ENCODE assay signal across 12 mouse cellular contexts in genomic region chr10:111550075-111550695, GRCm38 (mm10). TPM values are rescaled to one million over a fixed set of nuclear protein-coding genes. Genes with fewer than 3 reads are reported as not detected.
DNase-seq lines count a peak whose midpoint lies in the region; ATAC-seq lines count a peak whose summit lies in the region.
"Had no signal": no experiment of that assay in that cellular context is flagged by ENCODE, and none has a peak within 500 bp of the region (broad histone marks: within the 10 kb centered on the region; RNA-seq: fewer than 3 reads in every experiment).

No protein-coding gene starts in this region.

- no peaks in the 10 kb centered on the region for H3K36me3 ChIP-seq in forebrain, embryonic 16.5 days (ENCODE audit: control insufficient read depth, insufficient read depth)
- no peaks in the 10 kb centered on the region for H3K36me3 ChIP-seq in forebrain, embryonic 10.5 days (replicated peaks)
- H3K36me3 ChIP-seq in lung, embryonic 15.5 days: no peaks in the 10 kb centered on the region
- H3K36me3 ChIP-seq: embryonic facial prominence, embryonic 13.5 days; hindbrain, embryonic 10.5 days; midbrain, embryonic 12.5 days had no signal

- peak; percentile 64 for ATAC-seq in forebrain, embryonic 16.5 days
- ATAC-seq in lung, embryonic 15.5 days (ENCODE audit: borderline replicate concordance, extremely low read depth, low FRiP score, low TSS enrichment): no peak

- H3K27ac ChIP-seq in forebrain, embryonic 16.5 days (ENCODE audit: low read length): no peak overlapping the region
- H3K27ac ChIP-seq in forebrain, embryonic 10.5 days: no peak overlapping the region
- peak overlapping the region; percentile 19; the same call in 1 of the 2 replicates for H3K27ac ChIP-seq in lung, embryonic 15.5 days
- H3K27ac ChIP-seq: embryonic facial prominence, embryonic 13.5 days; hindbrain, embryonic 10.5 days; midbrain, embryonic 12.5 days had no signal

- H3K27me3 ChIP-seq in forebrain, embryonic 16.5 days (replicated peaks; ENCODE audit: control insufficient read depth, insufficient read depth, low read length): no peaks in the 10 kb centered on the region
- no peaks in the 10 kb centered on the region for H3K27me3 ChIP-seq in forebrain, embryonic 10.5 days (ENCODE audit: poor library complexity, severe bottlenecking)
- no peaks in the 10 kb centered on the region for H3K27me3 ChIP-seq in lung, embryonic 15.5 days
- H3K27me3 ChIP-seq: embryonic facial prominence, embryonic 13.5 days; midbrain, embryonic 12.5 days had no signal

- H3K4me3 ChIP-seq in forebrain, embryonic 16.5 days (replicated peaks; ENCODE audit: low read length): no peak overlapping the region
- no peak overlapping the region for H3K4me3 ChIP-seq in forebrain, embryonic 10.5 days
- no peak overlapping the region for H3K4me3 ChIP-seq in lung, embryonic 15.5 days
- H3K4me3 ChIP-seq: embryonic facial prominence, embryonic 13.5 days; hindbrain, embryonic 10.5 days; midbrain, embryonic 12.5 days had no signal

- H3K4me2 ChIP-seq in forebrain, embryonic 16.5 days (ENCODE audit: low read length): no peak overlapping the region
- no peak overlapping the region for H3K4me2 ChIP-seq in lung, embryonic 15.5 days
- H3K4me2 ChIP-seq: embryonic facial prominence, embryonic 13.5 days; midbrain, embryonic 12.5 days had no signal

- no peak overlapping the region for H3K9ac ChIP-seq in forebrain, embryonic 16.5 days (replicated peaks; ENCODE audit: low read depth, low read length)
- no peak overlapping the region for H3K9ac ChIP-seq in lung, embryonic 15.5 days
- H3K9ac ChIP-seq: embryonic facial prominence, embryonic 13.5 days; midbrain, embryonic 12.5 days had no signal

- peaks cover 8% of the 10 kb centered on the region; the same call in 1 of the 2 replicates for H3K4me1 ChIP-seq in forebrain, embryonic 16.5 days (replicated peaks; ENCODE audit: control insufficient read depth, insufficient read depth, low read length)
- peaks cover 12% of the 10 kb centered on the region; the same call in 1 of the 2 replicates for H3K4me1 ChIP-seq in forebrain, embryonic 10.5 days
- peaks cover 41% of the 10 kb centered on the region for H3K4me1 ChIP-seq in lung, embryonic 15.5 days

- WGBS in forebrain, embryonic 16.5 days: 50% methylated on average over 6 of the region's 6 CpGs
- 86% methylated on average over 6 of the region's 6 CpGs for whole genome bisulfite sequencing in forebrain, embryonic 10.5 days
- WGBS in lung, embryonic 15.5 days: 42% methylated on average over 6 of the region's 6 CpGs

- no peaks in the 10 kb centered on the region for H3K9me3 ChIP-seq in forebrain, embryonic 16.5 days (ENCODE audit: control insufficient read depth, low read length)
- H3K9me3 ChIP-seq in forebrain, embryonic 10.5 days: no peaks in the 10 kb centered on the region
- H3K9me3 ChIP-seq in lung, embryonic 15.5 days: no peaks in the 10 kb centered on the region
- H3K9me3 ChIP-seq: embryonic facial prominence, embryonic 13.5 days; hindbrain, embryonic 10.5 days; midbrain, embryonic 12.5 days had no signal

- no peak for DNase-seq in forebrain, embryonic 10.5 days (ENCODE audit: extremely low spot score, low spot score)
- DNase-seq in lung, postnatal 4 days: no peak
- DNase-seq in fibroblast of lung, adult 2 months (ENCODE audit: low read depth): peak; percentile 70
- DNase-seq in lung, postnatal 10 days: peak; percentile 11
- DNase-seq in kidney, postnatal 36 days: no peak
- DNase-seq in testis, postnatal 10 days (ENCODE audit: low spot score): no peak
- DNase-seq: adrenal gland, adult 8-10 months had no signal

RNA-seq across cellular contexts. Expression of gene Phlda1, which starts 44.1 kb away (rescaled TPM):
- polyA plus RNA-seq in forebrain, embryonic 16.5 days (2015; fragmentation: Nextera tagmentation; extraction: Ambion mirVana): 24.4 and 25.3 TPM in 2 replicates
- polyA plus RNA-seq in forebrain, embryonic 10.5 days (2016; fragmentation: Nextera tagmentation; extraction: Ambion mirVana): 12.7 and 15.0 TPM in 2 replicates
- polyA plus RNA-seq in lung, embryonic 15.5 days (2015; fragmentation: Nextera tagmentation; extraction: Ambion mirVana): 113 and 116 TPM in 2 replicates

Comparison
In these comparisons a context has a peak if more than half of its experiments do, and no peak if none do; other contexts are left out.
1. DNase-seq: peak in fibroblast of lung, adult 2 months (single experiment) and lung, postnatal 10 days (single experiment); none in forebrain, embryonic 10.5 days (single experiment), lung, postnatal 4 days (0 of 2), kidney, postnatal 36 days (0 of 2) and testis, postnatal 10 days (single experiment).